Mouse (Mus musculus): ENCODE results near the gene Lipo4. TPM values are rescaled to one million over a fixed set of nuclear protein-coding genes. Genes with fewer than 3 reads are reported as not detected.
"Not testable (repeated sequence)": the region's sequence is repeated elsewhere in the genome, so short reads cannot be mapped to it uniquely, and the experiment has no call there.

Gene Lipo4
- total RNA-seq (2022), result under 1 TPM; 0.22 to 0.28 (median 0.27) TPM

DNA sequence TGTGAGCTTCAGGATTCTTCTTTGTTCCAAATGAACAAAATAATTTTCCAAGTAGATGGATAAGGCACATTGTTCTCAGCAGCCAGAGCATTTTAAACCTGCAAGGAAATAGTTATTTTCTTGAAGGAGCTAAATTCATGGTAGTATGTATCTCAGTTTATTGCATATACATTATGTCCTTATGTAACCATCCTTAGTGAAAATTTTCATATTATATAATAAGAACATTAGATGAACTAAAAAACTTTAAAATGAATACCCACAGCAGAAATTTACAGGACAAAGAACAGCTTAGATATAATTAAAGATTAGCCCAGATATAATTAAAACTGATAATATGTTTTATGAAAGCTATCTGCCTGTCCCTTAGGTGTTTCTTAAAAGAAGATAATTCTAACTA, at the start of gene Lipo4:
Lipo4 (minus strand) TSS at position 101 of the 400 bp plus-strand sequence.
- no peak for DNase-seq

DNA sequence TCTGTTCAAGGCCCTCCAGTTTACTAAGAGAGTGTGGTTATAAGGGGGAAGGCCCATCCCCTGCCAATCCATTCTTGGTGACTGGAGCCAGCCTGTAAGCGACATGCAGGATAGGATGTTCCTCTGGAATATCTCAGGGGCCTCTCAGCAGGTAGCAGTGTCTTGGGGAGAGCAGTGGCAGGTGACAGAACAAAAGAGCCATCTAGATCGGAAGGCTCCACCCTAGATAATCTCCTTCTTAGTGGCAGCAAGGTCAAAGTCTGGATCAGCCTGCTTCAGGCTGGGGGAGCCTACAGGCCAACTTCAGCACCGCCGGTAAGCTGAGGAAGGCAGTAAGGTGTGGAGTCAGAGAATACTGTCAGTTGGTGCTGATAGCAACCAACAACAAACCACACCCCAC, 61.2 kb downstream of the Lipo4 start:
- not testable (repeated sequence) for DNase-seq

DNA sequence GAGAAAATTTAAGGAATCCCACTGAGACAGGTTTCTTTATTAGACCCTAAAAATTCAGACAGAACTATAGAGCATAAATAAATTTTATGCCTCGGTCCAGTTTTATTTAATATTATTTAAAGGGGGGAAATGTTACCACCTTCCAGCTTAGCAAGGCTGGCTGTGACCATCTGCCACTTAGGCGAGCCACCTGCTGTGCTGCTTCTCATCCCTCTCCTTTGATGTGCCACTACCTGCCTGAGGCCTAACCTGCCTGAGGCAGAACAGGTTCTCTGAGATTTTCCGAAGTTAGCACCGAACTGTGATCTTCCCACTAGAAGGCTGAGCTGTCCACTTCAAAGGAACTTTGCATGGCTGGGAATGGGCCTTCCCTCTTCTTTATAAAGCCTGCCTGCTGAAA, 63.9 kb downstream of the Lipo4 start:
- DNase-seq, result no peak

Other genes starting within 250 kb of the Lipo4 start
- 1 to 10 TPM; 2.6 to 4.2 (median 3.5) TPM for gene Rnls, start 125.5 kb downstream of the Lipo4 start, total RNA-seq (2022)
- not detected for gene Gm8978, start 107.5 kb upstream of the Lipo4 start, total RNA-seq (2022)
- under 1 TPM in 3 of 4 experiments, not detected in 1; 0.13 to 0.43 (median 0.31) TPM for gene Lipo2, start 233.6 kb upstream of the Lipo4 start, total RNA-seq (2022)
- 10 to 100 TPM; 10.6 to 16.1 (median 13.0) TPM for gene Lipo3, start 244.2 kb upstream of the Lipo4 start, total RNA-seq (2022)